Mouse (Mus musculus) erythroblast, adult 5-6 weeks (primary cell): ENCODE measurements around the gene 9930104L06Rik. TPM values are rescaled to one million over a fixed set of nuclear protein-coding genes. Genes with fewer than 3 reads are reported as not detected.

Experiments
- ATAC-seq: replicated peaks from 2 replicates; pipeline ENCODE4 v1.8.0; 2016; ENCODE audit warnings: moderate number of reproducible peaks, mild to moderate bottlenecking, moderate TSS enrichment, inconsistent platforms; ENCODE audit not compliant: poor library complexity, low FRiP score, severe bottlenecking
- total RNA-seq, 2 experiments: library from RNA; stranded (forward) in 1 of 2; stranded (reverse) in 1 of 2; fragments of 150-400 nt in 1 of 2; fragments of 200-764, 138-1000 nt in 1 of 2; gene quantifications; 2 replicates each; pipeline versions ENCODE4 v1.2.3 to v1.2.4; 2015 to 2017; ENCODE audit warnings: low replicate concordance in 2 of 2

The 9930104L06Rik gene
- total RNA-seq, 2 experiments from 2014 or later = 0.38 to 3.2 TPM

DNA sequence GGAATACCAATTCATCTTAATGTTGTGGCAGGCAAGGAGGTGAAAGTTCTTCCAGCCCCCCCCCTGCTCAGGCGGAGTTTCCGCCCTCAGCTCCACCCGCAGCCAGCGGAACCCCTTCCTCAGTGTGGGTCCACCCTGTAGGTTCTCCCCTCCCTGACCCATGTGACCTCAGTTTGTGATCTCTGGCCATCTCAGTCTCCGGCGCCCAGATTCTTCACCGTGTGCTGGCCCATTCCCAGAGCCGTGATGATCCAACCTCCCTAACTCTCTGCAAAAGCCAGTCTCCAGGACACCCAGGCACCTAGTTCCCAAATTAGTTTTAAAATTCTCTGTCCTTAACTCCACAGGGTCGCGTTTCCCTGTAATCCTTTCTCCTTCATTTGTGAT is 50.9 kb downstream of the 9930104L06Rik start:
- ATAC-seq = no peak

DNA sequence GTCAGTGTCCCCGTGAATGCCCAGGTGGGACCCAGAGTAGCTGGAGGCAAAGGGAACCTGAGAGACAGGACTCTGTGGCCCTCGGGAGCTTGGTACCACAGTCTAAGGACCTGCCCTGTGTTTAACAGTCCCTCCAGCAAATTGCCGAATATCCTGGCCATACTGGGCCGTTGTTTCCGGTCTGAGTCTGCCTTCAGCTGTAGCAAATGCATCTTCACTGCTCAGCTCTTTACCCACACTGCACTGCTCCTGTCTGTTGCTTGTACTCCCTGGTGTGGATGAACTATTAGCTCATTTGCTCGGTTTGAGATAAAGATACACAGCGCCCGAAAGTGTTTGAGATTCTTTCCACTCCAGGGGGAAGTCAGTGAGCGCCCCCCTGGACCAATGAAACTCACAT is 51.5 kb downstream of the 9930104L06Rik start:
- no peak for ATAC-seq

DNA sequence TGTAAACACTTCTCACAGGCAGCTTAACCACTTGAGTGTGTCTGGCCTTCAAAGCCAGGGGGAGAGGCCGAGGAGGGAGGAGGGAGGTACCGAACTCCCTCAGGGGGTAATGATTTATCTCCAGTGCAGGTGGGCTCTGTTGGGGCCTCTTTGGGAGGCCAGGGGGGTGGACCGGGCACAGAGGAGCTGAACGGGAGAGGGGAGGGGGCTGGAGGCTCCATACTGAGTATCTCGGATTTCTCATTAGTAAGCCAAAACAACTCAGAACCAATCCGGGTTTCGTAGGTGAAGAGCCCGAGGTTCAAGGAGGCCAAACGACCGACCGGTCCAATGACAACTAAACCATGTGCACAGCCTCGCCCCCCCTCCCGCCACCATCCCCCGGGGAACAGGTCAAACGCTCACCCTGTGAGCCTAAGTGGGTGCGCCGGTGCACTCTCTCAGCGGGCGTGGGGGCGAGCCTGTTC is 53.0 kb downstream of the 9930104L06Rik start:
- no peak for ATAC-seq

DNA sequence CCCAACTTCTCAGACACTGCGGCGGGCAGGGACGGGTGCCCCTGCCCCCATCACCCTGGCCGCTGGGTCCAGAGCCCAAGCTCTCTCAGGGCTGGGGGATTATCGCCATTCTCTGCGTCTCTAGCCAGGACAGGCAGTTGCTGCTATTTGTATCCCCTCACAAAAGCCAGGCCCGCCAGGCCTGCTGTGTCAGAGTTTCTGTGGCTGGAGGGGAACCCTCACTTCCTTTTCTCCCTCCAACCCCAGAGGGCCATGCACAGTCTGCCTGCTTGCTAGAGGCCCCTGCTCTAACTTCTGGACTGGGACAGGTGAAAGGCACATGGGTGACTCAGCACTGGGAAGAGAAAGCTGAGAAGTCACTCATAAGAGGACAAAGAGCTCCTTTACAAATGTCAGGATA is 53.5 kb downstream of the 9930104L06Rik start:
- no peak for ATAC-seq

Other genes with a start within 250 kb of the 9930104L06Rik start
- gene Utp11, start 243.4 kb upstream of the 9930104L06Rik start, total RNA-seq (2015; ENCODE audit: low replicate concordance) = 6.7 and 20.8 TPM in 2 replicates
- gene Utp11, start 243.4 kb upstream of the 9930104L06Rik start, total RNA-seq (2017; ENCODE audit: low replicate concordance) = 4.5 and 15.1 TPM in 2 replicates
- gene Fhl3, start 236.3 kb upstream of the 9930104L06Rik start, total RNA-seq (2015; ENCODE audit: low replicate concordance) = 4.2 and 7.5 TPM in 2 replicates
- gene Fhl3, start 236.3 kb upstream of the 9930104L06Rik start, total RNA-seq (2017; ENCODE audit: low replicate concordance) = 0.77 and 1.3 TPM in 2 replicates
- gene Sf3a3, start 222.3 kb upstream of the 9930104L06Rik start, total RNA-seq (2015; ENCODE audit: low replicate concordance) = 14.2 and 24.2 TPM in 2 replicates
- 26.2 and 34.7 TPM in 2 replicates for gene Sf3a3, start 222.3 kb upstream of the 9930104L06Rik start, total RNA-seq (2017; ENCODE audit: low replicate concordance)
- 27.3 and 37.0 TPM in 2 replicates for gene Inpp5b, start 195.2 kb upstream of the 9930104L06Rik start, total RNA-seq (2015; ENCODE audit: low replicate concordance)
- gene Inpp5b, start 195.2 kb upstream of the 9930104L06Rik start, total RNA-seq (2017; ENCODE audit: low replicate concordance) = 15.2 and 15.8 TPM in 2 replicates
- 5.2 and 5.4 TPM in 2 replicates for gene Mtf1, start 134.9 kb upstream of the 9930104L06Rik start, total RNA-seq (2015; ENCODE audit: low replicate concordance)
- gene Mtf1, start 134.9 kb upstream of the 9930104L06Rik start, total RNA-seq (2017; ENCODE audit: low replicate concordance) = 8.6 and 17.4 TPM in 2 replicates
- gene Yrdc, start 86.4 kb upstream of the 9930104L06Rik start, total RNA-seq (2015; ENCODE audit: low replicate concordance) = 8.2 and 14.0 TPM in 2 replicates
- gene Yrdc, start 86.4 kb upstream of the 9930104L06Rik start, total RNA-seq (2017; ENCODE audit: low replicate concordance) = 1.2 and 1.5 TPM in 2 replicates
- 5.8 TPM in 1 of 2 replicates, not detected in the other for gene 1110065P20Rik, start 85.9 kb upstream of the 9930104L06Rik start, total RNA-seq (2015; ENCODE audit: low replicate concordance)
- 0.70 and 3.3 TPM in 2 replicates for gene 1110065P20Rik, start 85.9 kb upstream of the 9930104L06Rik start, total RNA-seq (2017; ENCODE audit: low replicate concordance)
- not detected in 2 replicates for gene Maneal, start 74.9 kb upstream of the 9930104L06Rik start, total RNA-seq (2015; ENCODE audit: low replicate concordance)
- not detected in 2 replicates for gene Maneal, start 74.9 kb upstream of the 9930104L06Rik start, total RNA-seq (2017; ENCODE audit: low replicate concordance)
- gene Epha10, start 56.1 kb upstream of the 9930104L06Rik start, total RNA-seq (2015; ENCODE audit: low replicate concordance) = not detected in 2 replicates
- not detected in 2 replicates for gene Epha10, start 56.1 kb upstream of the 9930104L06Rik start, total RNA-seq (2017; ENCODE audit: low replicate concordance)
- gene Cdca8, start 2.3 kb downstream of the 9930104L06Rik start, total RNA-seq (2015; ENCODE audit: low replicate concordance) = 50.9 and 62.5 TPM in 2 replicates
- gene Cdca8, start 2.3 kb downstream of the 9930104L06Rik start, total RNA-seq (2017; ENCODE audit: low replicate concordance) = 52.7 and 74.9 TPM in 2 replicates
- gene Rspo1, start 49.4 kb downstream of the 9930104L06Rik start, total RNA-seq (2015; ENCODE audit: low replicate concordance) = 0.58 TPM in 1 of 2 replicates, not detected in the other
- 0.42 TPM in 1 of 2 replicates, not detected in the other for gene Rspo1, start 49.4 kb downstream of the 9930104L06Rik start, total RNA-seq (2017; ENCODE audit: low replicate concordance)
- gene Gnl2, start 79.5 kb downstream of the 9930104L06Rik start, total RNA-seq (2015; ENCODE audit: low replicate concordance) = 11.1 and 36.6 TPM in 2 replicates
- gene Gnl2, start 79.5 kb downstream of the 9930104L06Rik start, total RNA-seq (2017; ENCODE audit: low replicate concordance) = 27.7 and 30.8 TPM in 2 replicates
- gene Dnali1, start 128.7 kb downstream of the 9930104L06Rik start, total RNA-seq (2015; ENCODE audit: low replicate concordance) = not detected in 2 replicates
- gene Dnali1, start 128.7 kb downstream of the 9930104L06Rik start, total RNA-seq (2017; ENCODE audit: low replicate concordance) = not detected in 2 replicates
- gene Snip1, start 129.6 kb downstream of the 9930104L06Rik start, total RNA-seq (2015; ENCODE audit: low replicate concordance) = 5.9 and 9.8 TPM in 2 replicates
- 7.5 and 17.4 TPM in 2 replicates for gene Snip1, start 129.6 kb downstream of the 9930104L06Rik start, total RNA-seq (2017; ENCODE audit: low replicate concordance)
- 15.0 and 20.8 TPM in 2 replicates for gene Meaf6, start 148.1 kb downstream of the 9930104L06Rik start, total RNA-seq (2015; ENCODE audit: low replicate concordance)
- gene Meaf6, start 148.1 kb downstream of the 9930104L06Rik start, total RNA-seq (2017; ENCODE audit: low replicate concordance) = 20.4 and 34.7 TPM in 2 replicates
- gene Zc3h12a, start 190.8 kb downstream of the 9930104L06Rik start, total RNA-seq (2015; ENCODE audit: low replicate concordance) = 1.3 and 1.5 TPM in 2 replicates
- gene Zc3h12a, start 190.8 kb downstream of the 9930104L06Rik start, total RNA-seq (2017; ENCODE audit: low replicate concordance) = 1.2 TPM in 1 of 2 replicates, not detected in the other